Mouse (Mus musculus): ENCODE results near the gene Mrpl39.

Mrpl39 gene

DNA sequence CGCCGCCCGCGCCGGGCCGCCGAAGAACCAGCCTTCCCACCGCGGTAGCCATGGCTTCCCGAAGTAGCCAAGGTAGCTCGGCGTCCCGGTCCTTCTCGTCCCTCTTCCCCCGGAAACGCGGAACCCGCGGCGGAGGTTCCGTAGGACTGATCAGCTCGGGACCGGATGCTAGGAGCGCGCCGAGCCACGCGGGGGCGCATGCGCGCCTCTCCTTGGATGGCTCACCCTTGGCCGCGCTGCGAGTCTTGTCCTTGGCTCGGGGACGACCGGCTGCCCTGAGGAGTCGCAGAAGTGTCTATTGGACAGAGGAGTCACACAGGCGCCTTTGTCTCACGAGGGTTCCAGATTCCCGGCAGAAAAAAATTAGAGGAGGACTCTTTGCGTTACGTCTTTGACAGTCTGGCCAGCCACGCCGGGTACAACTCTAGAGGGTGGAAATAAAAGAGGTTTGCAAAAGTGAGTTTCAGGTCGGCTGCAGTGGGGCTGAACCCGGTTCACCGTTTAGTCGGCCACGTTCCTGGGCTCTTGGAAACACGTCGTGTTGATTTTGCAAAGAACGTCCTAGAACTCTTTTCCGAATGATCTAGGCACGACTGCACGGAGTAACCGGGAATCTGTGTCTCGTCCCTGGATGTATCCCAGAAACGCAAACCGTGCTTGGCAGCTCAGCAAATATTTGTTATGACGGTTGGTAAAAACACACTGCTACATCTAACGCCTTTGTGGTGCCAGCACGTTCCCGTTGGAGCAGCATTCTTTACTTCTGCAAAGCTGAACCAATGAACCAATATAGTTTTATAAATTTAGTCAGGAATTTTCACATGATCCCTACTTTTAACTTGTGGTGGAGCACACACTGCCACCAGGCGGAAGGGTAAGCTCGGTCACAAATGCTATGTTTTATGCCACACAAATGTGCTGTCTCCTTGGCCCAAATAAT lies at the start of gene Mrpl39:
Gene Mrpl39, minus strand, starts transcription at position 577 of the 940 bp plus-strand sequence.
- peak; percentile 95 for DNase-seq (ENCODE audit: low read depth)

DNA sequence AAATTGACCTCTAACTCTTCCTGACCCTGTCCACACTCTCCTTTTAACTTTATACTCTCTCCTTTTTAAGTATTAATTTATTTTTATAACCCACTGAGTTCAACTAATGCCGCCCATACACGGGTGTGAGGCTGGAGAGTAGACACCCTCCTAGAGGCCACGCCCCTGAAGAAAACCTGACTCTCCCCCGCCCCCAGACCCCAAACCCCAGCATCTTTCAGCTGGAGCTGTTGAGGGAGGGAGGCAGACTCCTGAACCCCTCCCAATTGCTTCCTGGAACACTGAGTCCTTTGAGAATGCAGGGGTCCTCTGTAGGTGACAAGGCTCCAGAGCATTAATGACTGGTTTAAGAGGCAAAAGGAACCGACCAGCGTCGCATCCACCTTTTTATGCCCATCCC lies 49.4 kb upstream of the Mrpl39 start:
- no peak for DNase-seq (ENCODE audit: low read depth)

DNA sequence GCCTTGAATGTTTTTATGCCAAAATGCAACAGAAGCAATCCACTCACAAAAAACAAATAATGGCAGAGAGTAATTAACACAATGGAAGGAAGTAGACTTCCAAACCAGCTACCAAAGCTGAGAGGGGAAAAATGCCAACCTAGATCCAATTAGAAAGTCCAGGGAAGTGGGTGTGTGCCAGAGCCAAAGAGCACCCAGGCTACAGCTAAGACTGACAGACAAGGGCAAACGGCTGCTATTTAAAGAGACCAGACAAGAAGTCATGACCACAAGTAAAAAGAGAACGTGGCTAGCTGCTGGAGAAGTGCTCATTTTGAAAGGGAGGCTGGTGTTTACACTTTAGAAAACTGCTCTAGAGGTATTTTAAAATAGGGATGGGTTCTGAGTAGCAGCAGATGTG lies 47.7 kb upstream of the Mrpl39 start:
- peak; percentile 20 for DNase-seq (ENCODE audit: low read depth)

DNA sequence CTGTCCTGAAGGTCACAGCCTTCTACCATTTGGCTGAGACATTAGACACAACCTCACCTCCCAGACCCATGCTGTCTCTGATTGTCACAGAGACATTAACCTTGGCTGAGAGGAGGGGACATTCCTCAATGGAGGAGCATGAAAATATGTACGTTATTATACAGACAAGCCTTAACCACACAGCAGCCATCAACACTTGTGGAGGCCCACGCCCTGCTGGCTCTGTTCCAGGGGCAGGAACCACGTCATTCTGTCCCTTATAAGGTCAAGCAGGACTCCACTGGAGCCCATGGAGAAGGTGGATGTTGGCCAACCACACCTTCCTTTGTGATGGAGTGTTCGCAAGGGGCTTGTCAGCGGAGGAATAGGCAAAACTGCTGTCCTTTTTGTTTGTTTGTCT lies 44.2 kb upstream of the Mrpl39 start:
- no peak for DNase-seq (ENCODE audit: low read depth)

DNA sequence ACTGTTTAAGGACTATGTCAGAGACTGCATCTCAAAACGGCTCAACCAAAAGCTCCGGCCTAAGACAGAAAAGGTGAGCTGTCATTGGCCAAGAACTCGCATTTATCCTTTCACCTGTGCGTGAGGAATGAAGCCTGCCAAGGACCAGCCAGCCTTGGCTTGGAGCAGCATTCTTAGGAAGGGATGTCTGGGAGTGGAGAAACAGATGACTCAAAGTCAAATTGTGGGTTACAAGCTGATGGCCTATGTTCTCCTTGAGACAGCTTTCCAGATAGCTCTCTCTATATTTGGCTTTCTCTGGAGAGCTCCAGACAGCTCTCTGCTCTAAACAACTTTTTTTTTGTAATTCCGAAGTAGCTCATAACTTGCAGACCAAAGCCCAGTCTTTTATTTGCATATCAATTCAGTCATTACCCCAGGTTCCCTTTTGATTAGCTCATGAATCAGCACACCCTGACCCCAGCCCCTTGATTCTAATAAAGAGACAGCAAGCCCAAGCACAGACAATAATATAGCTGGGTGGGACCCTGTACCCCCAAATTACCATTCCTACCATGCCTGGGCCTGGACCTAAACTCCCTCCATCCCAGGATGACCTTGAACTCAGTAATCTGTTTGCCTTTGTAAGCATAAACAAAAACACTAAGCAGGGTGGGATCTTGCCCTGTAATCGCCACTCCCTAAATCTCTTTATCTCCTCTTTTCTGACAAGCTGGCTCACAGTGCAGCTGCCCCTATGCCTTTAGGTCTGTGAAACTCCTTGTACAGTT lies 43.5 kb upstream of the Mrpl39 start:
- DNase-seq (ENCODE audit: low read depth) = no peak

DNA sequence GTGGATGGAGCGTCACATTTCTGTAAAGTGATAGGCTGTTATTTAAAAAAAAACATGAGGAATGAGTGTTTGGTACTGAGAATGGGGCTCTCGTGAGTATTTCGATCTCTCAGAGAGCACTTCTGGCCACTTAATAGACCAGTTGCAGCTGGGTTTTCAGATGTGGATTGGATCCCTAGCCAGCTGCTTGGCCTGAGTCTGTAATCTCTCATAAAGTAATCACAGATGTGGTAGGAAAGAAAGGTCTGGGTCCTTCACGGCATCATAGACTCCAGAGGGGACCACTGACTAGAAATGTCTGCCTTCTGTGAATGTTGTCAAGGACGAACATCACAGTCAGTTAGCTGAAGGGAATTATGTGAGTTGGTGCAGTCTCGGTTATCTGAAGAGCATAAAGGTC lies 42.9 kb upstream of the Mrpl39 start:
- no peak for DNase-seq (ENCODE audit: low read depth)

DNA sequence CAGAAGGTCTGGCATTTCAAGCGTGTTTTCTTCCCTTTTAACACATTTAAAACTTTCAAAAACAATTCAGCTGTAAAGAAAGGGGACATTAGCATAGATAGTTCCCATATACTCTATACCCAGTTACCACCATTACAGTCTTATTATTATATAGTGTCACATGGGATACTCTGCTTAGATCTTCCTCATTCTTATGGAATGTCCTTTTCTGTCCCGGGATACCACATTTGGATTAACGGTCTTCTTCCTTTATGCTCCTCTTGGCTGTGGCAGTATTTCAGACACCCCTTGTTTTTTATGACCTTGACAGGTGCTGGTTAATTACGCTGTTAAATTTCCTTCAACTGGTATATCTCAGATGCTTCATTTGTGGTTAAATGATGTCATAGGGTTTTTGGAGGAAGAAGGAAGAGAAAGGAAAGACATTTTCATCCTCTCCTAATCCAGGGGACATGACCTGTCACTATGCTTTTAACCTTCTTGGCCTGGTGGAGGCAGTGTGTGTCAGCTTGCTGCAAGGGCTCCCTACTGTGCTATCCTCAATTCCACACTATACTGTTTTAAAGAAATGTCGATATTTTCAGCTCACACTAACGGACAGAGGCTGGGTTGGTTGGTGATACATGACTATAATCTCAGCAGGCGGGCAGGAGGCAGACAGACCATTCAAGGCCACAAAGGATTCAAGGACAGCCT lies 40.7 kb upstream of the Mrpl39 start:
- peak; percentile 57 for DNase-seq (ENCODE audit: low read depth)

DNA sequence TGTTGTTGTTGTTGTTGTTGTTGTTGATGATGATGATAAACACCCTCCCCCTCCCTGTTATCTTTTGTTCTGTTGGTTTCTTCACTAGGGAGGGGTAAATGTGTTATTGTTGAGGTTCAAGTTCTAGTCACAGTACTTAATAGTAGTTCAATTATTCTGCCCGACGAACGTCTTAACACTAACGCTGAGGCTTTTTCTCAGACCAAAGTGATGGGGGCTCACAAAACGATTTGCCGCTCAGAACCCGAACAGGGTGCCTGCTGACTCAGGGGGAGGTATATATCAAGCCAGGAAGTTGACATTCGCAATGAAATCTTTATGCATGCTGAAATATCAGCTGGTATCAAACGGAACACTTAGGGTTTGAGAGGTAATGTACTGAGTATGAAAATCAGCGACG lies 39.8 kb upstream of the Mrpl39 start:
- DNase-seq (ENCODE audit: low read depth) = no peak

DNA sequence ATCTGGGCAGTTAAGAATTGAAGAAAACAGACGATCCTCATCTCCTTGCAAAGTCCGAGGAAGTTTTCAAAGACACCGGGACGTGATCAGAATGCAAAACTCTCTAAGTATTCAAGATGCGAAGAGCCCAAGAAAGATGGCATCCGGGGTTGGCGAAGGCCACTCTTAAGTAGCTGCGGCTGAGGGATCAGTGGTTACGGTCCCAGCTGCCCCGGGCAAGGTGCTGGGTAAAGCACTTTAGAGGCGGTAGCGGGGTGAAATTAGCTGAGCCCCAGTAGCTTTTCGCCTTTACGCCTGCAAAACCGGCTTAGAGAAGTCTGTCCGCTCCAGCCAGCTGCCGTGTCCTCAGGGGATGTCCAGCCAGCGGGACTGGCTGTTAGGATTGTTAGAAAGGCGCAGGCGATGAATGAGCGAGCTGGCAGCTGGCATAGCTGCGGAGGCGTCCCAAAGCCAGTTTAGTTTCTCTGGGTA lies 39.3 kb upstream of the Mrpl39 start:
- no peak for DNase-seq (ENCODE audit: low read depth)

DNA sequence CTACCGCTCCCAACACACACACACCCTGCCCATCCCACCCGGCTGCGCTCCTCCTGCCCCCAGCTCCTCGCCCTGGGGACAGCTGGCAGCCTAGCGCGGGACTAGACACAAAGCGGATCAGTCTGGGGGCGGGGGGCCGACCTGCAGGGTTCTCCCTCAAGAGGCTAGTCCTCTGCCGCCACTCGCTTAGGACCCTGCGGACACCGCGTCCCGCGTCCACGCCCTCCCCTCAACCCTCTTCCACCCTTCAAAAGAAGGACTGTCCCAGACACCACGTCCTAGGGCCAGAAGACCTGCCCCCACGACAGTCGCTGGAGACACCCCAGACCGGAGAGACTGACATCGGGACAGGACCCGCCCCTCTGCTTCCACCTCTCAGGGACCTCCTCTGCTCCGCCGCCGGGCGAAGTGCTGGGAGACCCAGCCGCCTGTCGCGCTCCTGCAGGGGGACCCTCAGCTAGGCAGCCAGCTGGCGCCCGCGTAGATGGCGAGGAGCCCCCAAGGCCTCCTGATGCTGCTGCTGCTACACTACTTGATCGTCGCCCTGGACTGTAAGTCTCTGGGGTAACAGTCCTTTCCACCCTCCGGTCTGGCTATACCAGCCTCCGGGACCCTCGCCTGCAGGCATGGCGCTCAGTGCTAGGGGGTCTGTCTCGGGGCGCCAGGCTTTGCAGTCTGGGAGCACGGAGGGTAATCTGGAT lies 38.6 kb upstream of the Mrpl39 start, which contains the start of gene Jam2:
Gene Jam2, plus strand, starts transcription at position 121 of the 701 bp plus-strand sequence.
- DNase-seq (ENCODE audit: low read depth) = no peak

DNA sequence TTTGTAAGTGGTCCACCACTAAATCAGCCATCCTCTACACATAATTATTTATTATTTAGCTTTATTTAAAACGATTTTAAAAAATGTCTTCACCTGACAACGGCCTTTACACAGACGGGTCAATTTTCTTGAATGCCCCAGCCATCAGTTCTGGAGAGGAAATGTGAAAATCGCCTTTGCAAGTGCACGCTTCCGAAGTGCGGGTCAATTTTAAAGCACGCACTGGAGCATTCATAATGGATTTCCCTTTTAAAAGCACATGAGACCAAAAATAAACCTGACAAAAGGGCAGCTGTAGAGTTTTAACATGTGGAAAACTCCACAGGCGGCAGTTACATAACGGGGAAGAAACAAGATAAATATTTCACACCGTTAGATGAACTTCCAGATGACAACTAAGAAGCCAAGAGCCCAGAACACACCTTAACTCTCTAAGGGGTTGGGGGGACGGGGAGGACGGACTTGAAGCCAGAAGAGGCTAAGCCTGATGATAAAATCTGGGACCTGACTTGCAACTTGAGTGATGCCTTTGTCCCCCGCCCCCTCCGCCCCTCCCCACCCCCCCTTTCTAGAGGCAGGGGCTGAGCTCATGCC lies 37.8 kb upstream of the Mrpl39 start:
- no peak for DNase-seq (ENCODE audit: low read depth)

DNA sequence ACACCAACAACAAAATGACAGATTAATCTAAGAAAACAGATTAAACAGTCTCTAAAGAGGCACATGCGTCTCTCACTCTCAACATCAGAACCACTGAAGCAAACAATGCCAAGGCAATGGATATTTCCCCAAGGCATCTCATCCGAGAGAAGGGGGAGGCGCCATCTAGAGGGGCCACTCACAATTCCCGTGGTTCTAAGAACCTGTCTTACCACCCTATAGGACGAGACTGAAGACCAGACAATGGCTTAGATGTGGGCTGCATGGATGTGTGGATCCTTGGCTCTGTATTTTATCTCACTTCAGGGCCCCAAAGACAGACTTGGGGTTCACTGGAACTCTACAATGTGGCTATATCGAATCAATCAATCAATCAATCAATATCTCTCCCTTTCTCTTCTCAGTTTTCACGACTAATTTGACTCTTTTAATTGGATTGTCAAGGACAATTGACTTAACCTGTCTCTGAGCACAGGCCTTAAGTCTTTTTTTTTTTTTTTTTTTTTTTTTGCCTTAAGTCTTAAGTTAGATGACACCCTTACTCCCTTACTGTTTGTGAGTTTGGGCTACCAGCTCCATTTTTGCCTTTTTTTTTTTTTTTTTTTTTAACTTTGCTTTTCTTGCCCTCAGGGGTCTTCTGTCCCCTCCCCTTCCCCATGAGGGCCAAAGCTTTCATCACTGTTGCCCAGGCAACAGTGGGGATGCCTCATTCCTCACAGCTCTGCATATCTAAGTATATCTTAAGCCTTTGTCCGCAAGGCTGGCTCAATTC lies 37.1 kb upstream of the Mrpl39 start:
- DNase-seq (ENCODE audit: low read depth) = peak; percentile 19

DNA sequence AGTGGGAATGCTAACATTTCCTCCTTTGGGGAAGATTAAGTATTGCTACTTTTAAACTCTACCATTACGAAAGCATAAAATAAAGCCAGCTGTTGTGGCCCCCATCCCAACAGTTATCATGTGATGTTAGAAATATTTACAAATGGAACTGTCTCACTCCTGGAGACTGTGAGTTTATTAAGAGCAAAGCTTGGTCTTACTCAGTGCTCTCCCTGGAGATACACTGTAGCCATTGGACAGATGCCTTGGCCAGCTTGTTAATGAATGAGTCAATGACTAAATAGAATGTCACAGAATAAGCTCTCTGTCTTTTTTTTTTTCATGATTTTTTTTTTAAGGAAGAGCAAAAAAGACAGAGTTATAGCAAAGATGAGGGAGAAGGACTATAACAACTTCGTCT lies 35.9 kb upstream of the Mrpl39 start:
- DNase-seq (ENCODE audit: low read depth) = no peak

DNA sequence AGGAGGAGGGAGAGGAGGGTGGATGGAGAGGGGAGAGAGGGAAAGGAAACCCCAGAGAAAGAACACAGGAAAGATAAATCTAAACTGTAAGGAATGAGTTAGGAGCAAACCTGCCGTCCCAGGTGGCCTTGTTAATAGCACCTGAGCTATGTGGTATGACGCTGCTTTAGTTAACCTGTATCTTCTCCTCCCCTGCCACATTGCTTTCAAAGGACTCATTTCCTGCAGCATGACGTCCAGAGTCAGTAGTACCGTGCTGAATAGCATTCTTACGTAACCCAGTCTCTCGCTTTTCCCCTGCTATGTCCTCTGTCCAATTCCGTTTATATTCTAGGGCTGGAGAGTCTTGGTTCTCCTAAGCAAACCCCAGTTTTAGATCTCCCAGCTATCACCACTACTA lies 35.3 kb upstream of the Mrpl39 start:
- peak; percentile 18 for DNase-seq (ENCODE audit: low read depth)

DNA sequence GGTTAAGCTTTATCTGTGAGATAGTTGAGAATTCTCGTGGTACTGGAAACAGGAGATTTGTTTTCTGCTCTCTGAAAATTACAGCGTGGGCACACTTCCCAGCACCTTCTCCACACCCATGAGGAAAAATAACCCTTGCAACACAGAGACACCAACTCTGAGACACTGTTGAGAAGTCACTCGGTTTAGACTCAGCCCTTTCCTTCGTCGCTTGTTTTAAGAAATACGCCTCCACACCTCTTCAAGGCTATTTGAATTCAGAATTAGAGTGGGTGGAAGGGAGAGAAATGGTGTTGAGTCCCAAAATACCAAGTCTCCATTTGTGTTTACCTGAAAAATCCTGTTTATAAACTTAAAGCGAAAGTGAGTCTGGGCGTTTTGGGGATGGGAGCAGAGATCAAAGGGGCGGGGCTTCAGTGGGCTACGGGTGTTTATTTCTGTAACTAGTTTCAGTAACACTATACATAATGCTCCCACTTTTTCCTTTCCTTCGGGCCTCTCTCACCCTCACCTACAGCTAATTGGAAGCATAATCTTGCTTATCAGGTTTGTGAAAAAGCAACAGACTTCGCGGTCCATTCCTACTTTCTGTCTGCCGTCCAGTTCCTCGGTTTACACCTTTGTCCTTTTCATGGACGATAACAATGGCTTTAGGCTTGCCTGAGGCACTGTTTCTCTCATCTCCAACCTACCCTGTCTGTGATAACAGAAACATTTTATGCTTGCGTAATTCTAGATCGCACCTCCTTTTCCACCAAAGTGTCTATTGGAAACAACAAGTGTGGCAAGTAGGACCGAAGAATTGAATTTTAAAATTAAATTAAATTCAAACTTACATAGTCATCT lies 34.3 kb upstream of the Mrpl39 start:
- no peak for DNase-seq (ENCODE audit: low read depth)

DNA sequence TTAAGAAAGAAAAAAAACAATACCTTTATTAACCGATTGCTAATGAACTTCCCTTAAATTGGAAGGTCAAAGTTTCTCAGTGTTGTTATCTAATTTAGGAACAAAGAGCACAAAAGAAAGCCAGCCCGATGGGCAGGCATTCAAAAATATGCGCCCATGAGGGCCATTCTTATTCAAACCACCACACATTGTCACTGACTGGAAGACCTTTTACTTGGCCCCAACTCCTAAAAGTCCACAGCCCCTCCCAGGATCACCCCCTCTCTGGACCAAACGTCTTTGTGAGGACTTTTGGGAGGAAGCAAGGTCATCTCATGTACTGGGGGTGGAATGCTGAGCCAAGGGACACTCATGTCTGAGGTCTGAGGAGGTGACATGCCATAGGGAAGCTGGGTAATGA lies 33.6 kb upstream of the Mrpl39 start:
- no peak for DNase-seq (ENCODE audit: low read depth)

DNA sequence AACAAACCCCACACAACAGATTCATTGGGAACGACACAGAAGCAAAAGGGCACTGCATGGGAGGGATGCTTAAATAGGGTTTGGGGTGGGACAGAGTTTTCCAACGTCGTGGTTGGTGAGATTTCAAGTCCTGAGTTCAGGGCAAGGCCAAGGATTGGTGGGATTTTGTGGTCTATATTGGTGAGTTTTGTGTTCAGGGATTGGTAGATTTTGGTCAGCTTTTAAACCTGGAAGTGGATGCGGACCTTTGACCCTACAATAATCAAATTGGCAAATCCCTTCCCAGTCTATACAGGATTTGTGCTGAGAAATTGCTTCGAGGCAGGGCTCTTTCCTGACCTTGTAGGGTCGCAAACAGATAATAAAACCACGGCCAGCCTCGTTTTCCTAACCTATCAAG lies 32.4 kb upstream of the Mrpl39 start:
- DNase-seq (ENCODE audit: low read depth) = no peak

DNA sequence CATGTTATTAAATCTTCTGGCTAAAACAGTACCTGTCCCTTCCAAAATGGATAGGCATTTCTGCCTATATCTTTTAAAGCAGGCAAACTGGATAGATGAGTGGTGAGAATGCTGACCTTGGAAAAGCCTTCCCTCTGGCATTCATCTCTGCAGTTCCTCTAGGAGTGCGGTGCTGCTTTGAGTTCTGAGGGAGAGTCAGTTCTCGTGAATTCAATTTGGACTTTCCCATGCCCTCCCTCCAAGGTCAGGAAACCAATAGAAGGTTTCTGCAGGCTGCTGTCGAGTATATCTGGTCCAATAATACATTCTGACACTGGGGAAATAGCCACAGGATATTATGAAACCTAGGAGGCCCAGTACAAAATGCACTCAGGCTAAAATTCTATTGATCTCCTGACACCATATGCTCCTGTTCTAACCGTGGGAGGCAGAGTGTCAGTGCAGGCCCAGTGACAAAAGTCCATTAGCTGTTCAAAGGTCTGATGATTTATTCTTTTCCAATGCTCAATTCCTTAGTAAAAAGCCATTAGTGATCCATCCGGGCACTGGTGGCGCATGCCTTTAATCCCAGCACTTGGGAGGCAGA lies 10.3 kb upstream of the Mrpl39 start:
- DNase-seq (ENCODE audit: low read depth) = no peak

All from 416B (cell line).